Mouse (Mus musculus): ENCODE results near the gene Rgs9. TPM values are rescaled to one million over a fixed set of nuclear protein-coding genes. Genes with fewer than 3 reads are reported as not detected.
A peak's percentile ranks its signal among the peaks of the same experiment; 100 is the strongest.

Rgs9 gene
- polyA plus RNA-seq, 1 experiment: 2.9 TPM

- H3K27ac ChIP-seq (ENCODE audit: insufficient read depth, low read depth, low read length): peak overlapping the region; percentile 36
- TF ChIP-seq POLR2A (IDR thresholded peaks at IDR 0.05; ENCODE audit: low read depth, low read length): no peak
- TF ChIP-seq CTCF (IDR thresholded peaks at IDR 0.05; ENCODE audit: extremely low read depth, insufficient read length, insufficient replicate concordance, low read depth, low read length): peak; percentile 66; the same call in 1 of the 2 replicates
- WGBS: 45% methylated on average over 8 of the region's 8 CpGs
These were observed 119.0 kb downstream of the Rgs9 start for GRCm38 (mm10) chr11:109178788-109179518.

DNA sequence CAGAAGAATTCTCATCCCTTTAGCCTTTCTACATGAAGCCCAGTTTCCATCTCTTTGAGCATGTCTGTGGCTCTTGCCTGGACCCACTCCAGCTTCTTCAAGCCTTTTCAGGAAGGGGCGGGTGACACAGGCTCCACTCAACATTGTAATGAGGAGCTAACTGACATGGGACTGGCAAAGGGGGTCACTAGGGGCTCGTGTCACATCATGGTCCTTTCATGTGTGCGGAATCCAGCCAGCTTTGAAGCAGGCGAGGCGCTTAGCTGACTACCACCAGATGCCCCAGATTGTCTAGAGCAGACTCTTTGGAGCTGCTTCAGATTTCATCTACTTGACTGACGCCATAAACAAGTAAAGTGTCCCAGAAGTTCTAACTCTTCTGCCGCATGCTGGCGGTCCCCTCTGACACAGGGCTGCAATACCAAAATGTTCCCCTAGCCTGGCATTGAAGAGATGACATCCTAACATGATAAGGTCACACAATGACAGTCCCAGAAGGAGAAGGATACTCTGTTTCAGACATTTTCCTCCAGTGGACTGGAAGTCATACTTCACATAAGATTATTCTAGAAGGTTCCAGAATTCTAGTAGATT lies 122.5 kb downstream of the Rgs9 start:
- peaks cover 21% of the 10 kb centered on the region for H3K4me1 ChIP-seq (ENCODE audit: control insufficient read depth, insufficient read depth, insufficient read length, low read length)
- no peak overlapping the region for H3K4me3 ChIP-seq (ENCODE audit: low read depth, low read length)
- no peak overlapping the region for H3K27ac ChIP-seq (ENCODE audit: insufficient read depth, low read depth, low read length)
- H3K36me3 ChIP-seq (ENCODE audit: control insufficient read depth, insufficient read depth, low read length): no peaks in the 10 kb centered on the region
- H3K27me3 ChIP-seq (ENCODE audit: control insufficient read depth, insufficient read depth, low read length): no peaks in the 10 kb centered on the region
- WGBS: 93% methylated on average over 8 of the region's 8 CpGs
- no peak for TF ChIP-seq POLR2A (IDR thresholded peaks at IDR 0.05; ENCODE audit: low read depth, low read length)
- no peak for TF ChIP-seq CTCF (IDR thresholded peaks at IDR 0.05; ENCODE audit: extremely low read depth, insufficient read length, insufficient replicate concordance, low read depth, low read length)

More at GRCm38 (mm10) chr11:109178788-109179518, 119.0 kb downstream of the Rgs9 start:
- Histone ChIP-seq H3K36me3 (ENCODE audit: control insufficient read depth, insufficient read depth, low read length) (no peaks in the 10 kb centered on the region), H3K4me1 (ENCODE audit: control insufficient read depth, insufficient read depth, insufficient read length, low read length) (peaks cover 35% of the 10 kb centered on the region), H3K27me3 (ENCODE audit: control insufficient read depth, insufficient read depth, low read length) (no peaks in the 10 kb centered on the region), H3K4me3 (ENCODE audit: low read depth, low read length) (no peak overlapping the region)

Other genes with a start within 250 kb of the Rgs9 start
- not detected in 2 replicates for gene E030025P04Rik, start 153.8 kb downstream of the Rgs9 start, polyA plus RNA-seq (2012; rRNA removed)
- gene Gna13, start 64.7 kb upstream of the Rgs9 start, polyA plus RNA-seq (2012; rRNA removed): 38.5 and 60.3 TPM in 2 replicates
- gene 9930022D16Rik, start 115.8 kb upstream of the Rgs9 start, polyA plus RNA-seq (2012; rRNA removed): not detected in 2 replicates
- gene Amz2, start 127.8 kb upstream of the Rgs9 start, polyA plus RNA-seq (2012; rRNA removed): 4.2 and 10.5 TPM in 2 replicates
- gene Arsg, start 175.2 kb upstream of the Rgs9 start, polyA plus RNA-seq (2012; rRNA removed): 3.1 and 4.2 TPM in 2 replicates
- gene Slc16a6, start 175.5 kb upstream of the Rgs9 start, polyA plus RNA-seq (2012; rRNA removed): 4.2 and 7.8 TPM in 2 replicates

Data from small intestine, adult 2 months (tissue).